Mouse (Mus musculus) cortical plate, adult 2 months (tissue): ENCODE measurements at regions not wholly inside any gene's neighbourhood (a gene's known extent, or its start where the extent isn't known, plus 50 kb on each side); places are given as distances from the start of the nearest gene placed in this dataset.

Experiments used
- H3K27ac ChIP-seq: fragments of 200-500 bp; 2 replicates; pipeline ENCODE4 v1.5.1; 2012; ENCODE audit warnings: low read length, control low read depth, inconsistent platforms; ENCODE audit not compliant: insufficient read depth
- H3K4me1 ChIP-seq: fragments of 200-500 bp; 2 replicates; pipeline ENCODE4 v1.6.1; 2011; ENCODE audit warnings: low read length; ENCODE audit not compliant: control insufficient read depth, insufficient read depth
- H3K4me3 ChIP-seq: fragments of 200-500 bp; 2 replicates; pipeline ENCODE4 v1.5.1; 2011; ENCODE audit warnings: mild to moderate bottlenecking, low read length, control low read depth; ENCODE audit not compliant: insufficient read depth
- CTCF ChIP-seq: fragments of 200-500 bp; IDR thresholded peaks from 2 replicates; pipeline ENCODE4 v1.5.1; 2011; ENCODE audit warnings: mild to moderate bottlenecking, control low read depth, low read length; ENCODE audit not compliant: insufficient read depth; ENCODE audit errors: extremely low read depth
- POLR2A ChIP-seq: fragments of 200-500 bp; IDR thresholded peaks from 2 replicates; pipeline ENCODE4 v1.6.1; 2011; ENCODE audit warnings: mild to moderate bottlenecking, low read length, control low read depth; ENCODE audit not compliant: insufficient read depth; ENCODE audit errors: extremely low read depth

GRCm38 (mm10) chr12:91910529-91910928 lies 61.6 kb upstream of the Sel1l start:
- no peak overlapping the region for H3K27ac ChIP-seq
- H3K4me3 ChIP-seq: no peak overlapping the region
- TF ChIP-seq CTCF (no peak), POLR2A (no peak)
- H3K4me1 ChIP-seq: no peaks in the 10 kb centered on the region
